Mouse (Mus musculus) heart, adult 2 months (tissue): ENCODE data around the gene Sstr3. TPM values are rescaled to one million over a fixed set of nuclear protein-coding genes. Genes with fewer than 3 reads are reported as not detected.

Experiments used
- DNase-seq, 2 experiments: peaks; one replicate each; pipeline ENCODE4 v3.0.0; 2021
- H3K27ac ChIP-seq: fragments of 200-600 bp; 2 replicates; pipeline ENCODE4 v1.8.1; 2022
- H3K27me3 ChIP-seq: fragments of 200-500 bp; 2 replicates; pipeline ENCODE4 v1.6.1; 2012; ENCODE audit warnings: mild to moderate bottlenecking, low read length, inconsistent platforms, mixed read lengths; ENCODE audit not compliant: control insufficient read depth, insufficient read depth
- H3K36me3 ChIP-seq: fragments of 200-500 bp; 2 replicates; pipeline ENCODE4 v1.6.1; 2012; ENCODE audit warnings: low read length, inconsistent platforms; ENCODE audit not compliant: control insufficient read depth, insufficient read depth
- H3K4me1 ChIP-seq: fragments of 200-500 bp; 2 replicates; pipeline ENCODE4 v1.6.1; 2011; ENCODE audit warnings: low read length; ENCODE audit not compliant: control insufficient read depth, insufficient read depth
- H3K4me3 ChIP-seq: fragments of 200-600 bp; 2 replicates; pipeline ENCODE4 v1.8.1; 2022
- H3K79me2 ChIP-seq: fragments of 200-500 bp; replicated peaks from 2 replicates; pipeline ENCODE4 v1.6.1; 2012; ENCODE audit warnings: mild to moderate bottlenecking, inconsistent platforms, low read length, moderate library complexity, mixed read lengths; ENCODE audit not compliant: control insufficient read depth, insufficient read depth
- H3K9ac ChIP-seq: fragments of 200-500 bp; 2 replicates; pipeline ENCODE4 v1.6.1; 2012; ENCODE audit warnings: low read depth, mild to moderate bottlenecking, control low read depth, inconsistent platforms, low read length, mixed read lengths
- CTCF ChIP-seq: fragments of 200-600 bp; IDR thresholded peaks from 2 replicates; pipeline ENCODE4 v1.8.1; 2022; ENCODE audit warnings: antibody characterized with exemption, mild to moderate bottlenecking, moderate library complexity
- EP300 ChIP-seq: fragments of 200-500 bp; IDR thresholded peaks from 2 replicates; pipeline ENCODE4 v1.6.1; 2011; ENCODE audit warnings: low read depth, low read length, control low read depth; ENCODE audit not compliant: insufficient read depth
- POLR2A ChIP-seq: fragments of 200-500 bp; IDR thresholded peaks from 2 replicates; pipeline ENCODE4 v1.6.1; 2011; ENCODE audit warnings: mild to moderate bottlenecking, low read depth, low read length, control low read depth; ENCODE audit not compliant: insufficient read depth
- WGBS: fragments of 180-500 bp; shearing (Covaris S2); methylation state at CpG from one replicate; pipeline ENCODE4 v1.1.7; 2018; 5-methylcytosine and 5-hydroxymethylcytosine counted together
- intact Hi-C: fragments of 180-260 bp; cut with DNase I; formaldehyde crosslinking; loops from one replicate; pipeline ENCODE4 v1.15.1; 2025
- long read RNA-seq: library from polyadenylated mRNA; stranded (forward); transcript quantifications from one replicate; pipeline ENCODE4 v2.0.0, GENCODE M21; 2021
- polyA plus RNA-seq: library from polyadenylated mRNA; depleted of rRNA; stranded (reverse); fragments of >200 nt; gene quantifications from 2 replicates; pipeline ENCODE4 v1.2.3, GENCODE M21; 2012; rRNA removed
- total RNA-seq, 2 experiments: library from RNA; stranded (reverse); gene quantifications; 2 replicates each; pipeline ENCODE4 v1.2.3; 2021

Sstr3 gene
- total RNA-seq (not detected), polyA plus RNA-seq (not detected in 2 replicates)
- long read RNA-seq: 0 reads

- intact Hi-C loops: no loop called here
Observed at GRCm38 (mm10) chr15:78544561-78545001, at the start of gene Sstr3. Gene Sstr3 (minus strand): TSS chr15:78544685.

GRCm38 (mm10) chr15:78593896-78594425, 49.5 kb upstream of the Sstr3 start:
- Histone ChIP-seq H3K4me3 (no peak overlapping the region), H3K27me3 (no peaks in the 10 kb centered on the region), H3K27ac (no peak overlapping the region), H3K79me2 (no peaks in the 10 kb centered on the region), H3K9ac (no peak overlapping the region), H3K4me1 (no peaks in the 10 kb centered on the region), H3K36me3 (no peaks in the 10 kb centered on the region)
- no peak for TF ChIP-seq CTCF
- TF ChIP-seq EP300: no peak
- no peak for TF ChIP-seq POLR2A
- no peak for DNase-seq
- intact Hi-C loops: no loop called here
- 84% methylated on average over 7 of the region's 7 CpGs for whole genome bisulfite sequencing

More at GRCm38 (mm10) chr15:78544561-78545001, at the start of gene Sstr3:
- H3K36me3 ChIP-seq: no peaks in the 10 kb centered on the region
- no peak within 1 kb of the TSS for H3K9ac ChIP-seq
- TF ChIP-seq CTCF: no peak
- no peak for TF ChIP-seq EP300
- TF ChIP-seq POLR2A: no peak
- no peaks in the 10 kb centered on the region for H3K4me1 ChIP-seq
- WGBS: 12% methylated on average over 14 of the region's 14 CpGs
- no peak for DNase-seq
- no peak within 1 kb of the TSS for H3K27ac ChIP-seq
- no peak within 1 kb of the TSS for H3K4me3 ChIP-seq
- no peaks in the 10 kb centered on the region for H3K27me3 ChIP-seq
- no peaks in the 10 kb centered on the region for H3K79me2 ChIP-seq

GRCm38 (mm10) chr15:78592452-78592968, 48.0 kb upstream of the Sstr3 start:
- H3K27me3 ChIP-seq: no peaks in the 10 kb centered on the region
- intact Hi-C loops: no loop called here
- H3K36me3 ChIP-seq: no peaks in the 10 kb centered on the region
- H3K27ac ChIP-seq: no peak overlapping the region
- no peak overlapping the region for H3K4me3 ChIP-seq
- H3K9ac ChIP-seq: no peak overlapping the region
- 76% methylated on average over 14 of the region's 14 CpGs for WGBS
- H3K4me1 ChIP-seq: no peaks in the 10 kb centered on the region
- no peak for TF ChIP-seq CTCF
- no peak for TF ChIP-seq EP300
- TF ChIP-seq POLR2A: no peak
- H3K79me2 ChIP-seq: no peaks in the 10 kb centered on the region
- no peak for DNase-seq

- 50% methylated on average over 15 of the region's 15 CpGs for WGBS
- DNase-seq: peak in 1 of 2 experiments; percentile 61
- H3K79me2 ChIP-seq: no peaks in the 10 kb centered on the region
- intact Hi-C loops: no loop called here
- no peak for TF ChIP-seq EP300
- TF ChIP-seq CTCF: no peak
- no peak for TF ChIP-seq POLR2A
- no peaks in the 10 kb centered on the region for H3K36me3 ChIP-seq
- no peaks in the 10 kb centered on the region for H3K27me3 ChIP-seq
- H3K9ac ChIP-seq: no peak overlapping the region
- H3K4me1 ChIP-seq: no peaks in the 10 kb centered on the region; the same call in 1 of the 2 replicates
- no peak overlapping the region for H3K27ac ChIP-seq
- no peak overlapping the region for H3K4me3 ChIP-seq
Observed at GRCm38 (mm10) chr15:78591680-78592451, 47.4 kb upstream of the Sstr3 start.

- no peaks in the 10 kb centered on the region for H3K36me3 ChIP-seq
- H3K27ac ChIP-seq: no peak overlapping the region
- H3K27me3 ChIP-seq: no peaks in the 10 kb centered on the region
- intact Hi-C loops: no loop called here
- TF ChIP-seq CTCF (peak; percentile 39), EP300 (no peak), POLR2A (no peak)
- H3K4me1 ChIP-seq: no peaks in the 10 kb centered on the region; the same call in 1 of the 2 replicates
- no peak overlapping the region for H3K9ac ChIP-seq
- H3K79me2 ChIP-seq: no peaks in the 10 kb centered on the region
- no peak overlapping the region for H3K4me3 ChIP-seq
- DNase-seq: no peak
- 73% methylated on average over 6 of the region's 6 CpGs for WGBS
Observed at GRCm38 (mm10) chr15:78590785-78591184, 46.3 kb upstream of the Sstr3 start.

GRCm38 (mm10) chr15:78589936-78590335, 45.5 kb upstream of the Sstr3 start:
- Histone ChIP-seq H3K4me1 (no peaks in the 10 kb centered on the region; the same call in 1 of the 2 replicates), H3K27ac (no peak overlapping the region), H3K4me3 (no peak overlapping the region), H3K9ac (no peak overlapping the region), H3K27me3 (no peaks in the 10 kb centered on the region), H3K79me2 (no peaks in the 10 kb centered on the region), H3K36me3 (no peaks in the 10 kb centered on the region)
- no peak for TF ChIP-seq EP300
- no peak for TF ChIP-seq POLR2A
- no peak for TF ChIP-seq CTCF
- WGBS: 57% methylated on average over 6 of the region's 6 CpGs
- intact Hi-C loops: loop anchor here (10.0 kb wide), 1 partner anchor 155 kb away; no protein-coding TSS in a partner anchor
- DNase-seq: no peak
